7 mouse cellular contexts compared by ENCODE assay signal in the genomic region with DNA sequence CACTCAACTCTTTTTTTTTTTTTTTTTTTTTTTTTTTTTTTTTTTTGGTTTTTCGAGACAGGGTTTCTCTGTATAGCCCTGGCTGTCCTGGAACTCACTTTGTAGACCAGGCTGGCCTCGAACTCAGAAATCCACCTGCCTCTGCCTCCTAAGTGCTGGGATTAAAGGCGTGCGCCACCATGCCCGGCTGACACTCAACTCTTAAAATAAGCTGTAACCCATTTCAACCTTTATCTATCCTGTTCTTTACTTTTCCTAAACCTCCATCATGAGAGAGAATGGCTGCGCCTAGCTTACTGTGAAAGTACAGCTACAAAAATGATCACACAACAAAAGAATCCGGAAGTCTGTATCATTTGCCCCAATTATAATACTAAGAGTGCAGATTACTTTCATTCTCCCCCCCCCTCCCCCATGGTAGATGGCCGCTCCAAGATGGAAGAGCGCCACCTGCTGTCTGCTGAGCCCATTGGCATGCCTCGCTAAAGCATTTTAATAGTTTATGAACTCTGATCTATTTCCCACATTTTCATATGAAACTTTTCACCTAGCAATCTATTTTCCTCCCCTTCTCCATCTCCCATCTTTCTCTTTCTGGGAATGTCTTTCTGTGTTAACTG.
A peak's percentile ranks its signal among the peaks of the same experiment; 100 is the strongest.
DNase-seq lines count a peak whose midpoint lies in the region; ATAC-seq lines count a peak whose summit lies in the region.
"Not testable (repeated sequence)": the region's sequence is repeated elsewhere in the genome, so short reads cannot be mapped to it uniquely, and the experiment has no call there.

No protein-coding gene starts in this region.

- not testable (repeated sequence) for H3K36me3 ChIP-seq in forebrain, embryonic 14.5 days (ENCODE audit: control insufficient read depth, insufficient read depth, low read length); hindbrain, embryonic 14.5 days (replicated peaks; ENCODE audit: control insufficient read depth, insufficient read depth)

- H3K9ac ChIP-seq in forebrain, embryonic 14.5 days (ENCODE audit: low read length); hindbrain, embryonic 14.5 days: not testable (repeated sequence)

- not testable (repeated sequence) for H3K4me2 ChIP-seq in forebrain, embryonic 14.5 days (ENCODE audit: low read length); hindbrain, embryonic 14.5 days (replicated peaks)

- not testable (repeated sequence) for H3K4me1 ChIP-seq in forebrain, embryonic 14.5 days (ENCODE audit: control insufficient read depth, insufficient read depth, low read length); hindbrain, embryonic 14.5 days (replicated peaks; ENCODE audit: control insufficient read depth, insufficient read depth, low read length)

- not testable (repeated sequence) for H3K9me3 ChIP-seq in forebrain, embryonic 14.5 days (replicated peaks; ENCODE audit: control insufficient read depth, low read length); hindbrain, embryonic 14.5 days (ENCODE audit: control insufficient read depth, low read length)

- H3K27me3 ChIP-seq in forebrain, embryonic 14.5 days (replicated peaks; ENCODE audit: control insufficient read depth, insufficient read depth, low read length); hindbrain, embryonic 14.5 days (ENCODE audit: control insufficient read depth, insufficient read depth, low read length): not testable (repeated sequence)

- H3K4me3 ChIP-seq in forebrain, embryonic 14.5 days (ENCODE audit: low read depth, low read length); hindbrain, embryonic 14.5 days (replicated peaks; ENCODE audit: low read length): not testable (repeated sequence)

- peak; percentile 79 for DNase-seq in NIH3T3 (ENCODE audit: low read depth)
- DNase-seq in c-Kit-positive CD71-positive TER-119-negative erythroid progenitor cells, embryonic 14.5 days (ENCODE audit: low read depth) = peak; percentile 13
- peak; percentile 48 for DNase-seq in forebrain, embryonic 14.5 days (ENCODE audit: low spot score)
- DNase-seq in hindbrain, embryonic 14.5 days (ENCODE audit: low spot score) = peak; percentile 53
- peak; percentile 9 for DNase-seq in layer of hippocampus, adult 11-12 months (ENCODE audit: low spot score)
- peak; percentile 62 for DNase-seq in lung, postnatal 14 days
- DNase-seq in retina, postnatal 1 day = peak; percentile 61

- ATAC-seq in forebrain, embryonic 14.5 days; hindbrain, embryonic 14.5 days (ENCODE audit: low FRiP score): not testable (repeated sequence)

- WGBS in forebrain, embryonic 14.5 days = 54% methylated on average over 8 of the region's 10 CpGs
- WGBS in hindbrain, embryonic 14.5 days = 57% methylated on average over 8 of the region's 10 CpGs

- H3K27ac ChIP-seq in forebrain, embryonic 14.5 days (ENCODE audit: low read depth, low read length); hindbrain, embryonic 14.5 days: not testable (repeated sequence)

Comparison
In these comparisons a context has a peak if more than half of its experiments do, and no peak if none do; other contexts are left out.
1. DNase-seq: peak in every context shown above with its lines; median percentile 79 in NIH3T3; 62 in lung, postnatal 14 days; 61 in retina, postnatal 1 day; 53 in hindbrain, embryonic 14.5 days; 48 in forebrain, embryonic 14.5 days; 13 in c-Kit-positive CD71-positive TER-119-negative erythroid progenitor cells, embryonic 14.5 days; 9 in layer of hippocampus, adult 11-12 months.